Mouse (Mus musculus) MEL (cell line): ENCODE results near the gene Bsn. TPM values are rescaled to one million over a fixed set of nuclear protein-coding genes. Genes with fewer than 3 reads are reported as not detected.
A peak's percentile ranks its signal among the peaks of the same experiment; 100 is the strongest.

Experiments
- DNase-seq: peaks from one replicate; pipeline ENCODE4 v3.0.0; 2011; ENCODE audit warnings: low read depth, low spot score
- H3K27ac ChIP-seq: 2 replicates; pipeline ENCODE4 v1.5.1; 2012; ENCODE audit warnings: low read depth, mild to moderate bottlenecking, control low read depth, low read length, moderate library complexity; ENCODE audit not compliant: control insufficient read depth
- H3K27me3 ChIP-seq, 2 experiments: fragments of 150-350 bp in 1 of 2; sonication (generic) in 1 of 2; 2 replicates each; pipeline ENCODE4 v1.6.1; 2012; ENCODE audit warnings: low read length in 2 of 2, mild to moderate bottlenecking in 2 of 2, improper control_type of control experiment in 1 of 2, moderate library complexity in 1 of 2; ENCODE audit not compliant: insufficient read depth in 2 of 2, control insufficient read depth in 1 of 2
- H3K36me3 ChIP-seq, 2 experiments: 2 replicates each; pipeline ENCODE4 v1.6.1; 2012 to 2014; ENCODE audit warnings: low read length in 2 of 2, improper control_type of control experiment in 1 of 2, inconsistent platforms in 1 of 2, mild to moderate bottlenecking in 1 of 2; ENCODE audit not compliant: insufficient read depth in 2 of 2, control insufficient read depth in 1 of 2
- H3K4me1 ChIP-seq, 2 experiments: fragments of 150-350 bp in 1 of 2; sonication (generic) in 1 of 2; 2 replicates each; pipeline ENCODE4 v1.6.1; 2012; ENCODE audit warnings: low read length in 2 of 2, improper control_type of control experiment in 1 of 2, mild to moderate bottlenecking in 1 of 2; ENCODE audit not compliant: insufficient read depth in 2 of 2, control insufficient read depth in 1 of 2
- H3K4me3 ChIP-seq, 2 experiments: fragments of 150-350 bp in 1 of 2; sonication (generic) in 1 of 2; 2 replicates each; pipeline ENCODE4 v1.5.1; 2012; ENCODE audit warnings: low read depth in 2 of 2, low read length in 2 of 2, mild to moderate bottlenecking in 2 of 2, moderate library complexity in 2 of 2, control low read depth in 1 of 2, improper control_type of control experiment in 1 of 2; ENCODE audit not compliant: control insufficient read depth in 1 of 2, insufficient read depth in 1 of 2
- H3K79me2 ChIP-seq: 2 replicates; pipeline ENCODE4 v1.6.1; 2012; ENCODE audit warnings: mild to moderate bottlenecking, low read length, moderate library complexity; ENCODE audit not compliant: control insufficient read depth, poor library complexity, insufficient read depth
- H3K9ac ChIP-seq: 2 replicates; pipeline ENCODE4 v1.6.1; 2012; ENCODE audit warnings: low read depth, mild to moderate bottlenecking, control low read depth, low read length, moderate library complexity; ENCODE audit not compliant: control insufficient read depth, poor library complexity, severe bottlenecking
- H3K9me3 ChIP-seq: fragments of 150-350 bp; sonication (generic); replicated peaks from 2 replicates; pipeline ENCODE4 v1.6.1; 2012; ENCODE audit warnings: mild to moderate bottlenecking, low read length, improper control_type of control experiment, moderate library complexity; ENCODE audit not compliant: insufficient read depth
- E2F4 ChIP-seq: IDR thresholded peaks from 2 replicates; pipeline ENCODE4 v1.6.1; 2011; ENCODE audit warnings: low read depth, low read length, improper control_type of control experiment, borderline replicate concordance
- EP300 ChIP-seq, 2 experiments: IDR thresholded peaks; 2 replicates each; pipeline ENCODE4 v1.6.1; 2011; ENCODE audit warnings: improper control_type of control experiment in 2 of 2, low read length in 2 of 2, low read depth in 1 of 2, mild to moderate bottlenecking in 1 of 2
- GABPA ChIP-seq: IDR thresholded peaks from 2 replicates; pipeline ENCODE4 v1.6.1; 2012; ENCODE audit warnings: low read depth, mild to moderate bottlenecking, inconsistent platforms, low read length, improper control_type of control experiment, moderate library complexity
- JUND ChIP-seq: IDR thresholded peaks from 2 replicates; pipeline ENCODE4 v1.6.1; 2011; ENCODE audit warnings: low read depth, mild to moderate bottlenecking, improper control_type of control experiment, low read length
- MAX ChIP-seq: IDR thresholded peaks from 2 replicates; pipeline ENCODE4 v1.6.1; 2011; ENCODE audit warnings: low read length, improper control_type of control experiment
- NELFE ChIP-seq: IDR thresholded peaks from 2 replicates; pipeline ENCODE4 v1.6.1; 2011; ENCODE audit warnings: low read depth, low read length, improper control_type of control experiment
- NRF1 ChIP-seq: IDR thresholded peaks from 2 replicates; pipeline ENCODE4 v1.6.1; 2014; ENCODE audit warnings: low read depth, mild to moderate bottlenecking, inconsistent platforms, low read length, improper control_type of control experiment, moderate library complexity; ENCODE audit not compliant: poor library complexity, insufficient read depth, severe bottlenecking
- POLR2AphosphoS2 ChIP-seq: IDR thresholded peaks from 2 replicates; pipeline ENCODE4 v1.6.1; 2011; ENCODE audit warnings: low read length, improper control_type of control experiment
- TBP ChIP-seq: IDR thresholded peaks from 2 replicates; pipeline ENCODE4 v1.8.0; 2011; ENCODE audit warnings: low read depth, low read length, improper control_type of control experiment
- ZMIZ1 ChIP-seq: IDR thresholded peaks from 2 replicates; pipeline ENCODE4 v1.6.1; 2012; ENCODE audit warnings: low read depth, mild to moderate bottlenecking, inconsistent platforms, low read length, improper control_type of control experiment, moderate library complexity
- polyA plus RNA-seq, 2 experiments: library from polyadenylated mRNA; stranded (reverse) in 1 of 2; unstranded in 1 of 2; fragments of >175 nt in 1 of 2; fragments of >200 nt in 1 of 2; gene quantifications; 2 replicates each; pipeline versions ENCODE4 v1.2.1 to v1.2.4; 2012; ENCODE audit warnings: low replicate concordance in 2 of 2, low read depth in 1 of 2; ENCODE audit not compliant: insufficient read length in 2 of 2, insufficient read depth in 1 of 2, missing spikeins in 1 of 2
- total RNA-seq: library from RNA; depleted of rRNA; stranded (reverse); fragments of 300-350 nt; gene quantifications from 2 replicates; pipeline ENCODE4 v1.2.3, GENCODE M21; 2012

Bsn gene
- total and polyA plus RNA-seq, 3 experiments, result 3.5 to 5.6 TPM; not detected in 1

GRCm38 (mm10) chr9:108139169-108139962, 50.8 kb downstream of the Bsn start:
- Histone ChIP-seq H3K4me1 (peaks cover 5 to 20% of the 10 kb centered on the region in 2 experiments), H3K27ac (no peak overlapping the region), H3K4me3 (no peak overlapping the region), H3K27me3 (no peaks in the 10 kb centered on the region; a peak in 1 of 4 replicates), H3K9ac (no peak overlapping the region), H3K79me2 (no peaks in the 10 kb centered on the region), H3K9me3 (no peaks in the 10 kb centered on the region), H3K36me3 (peaks cover 0 to 4% of the 10 kb centered on the region in 2 experiments; a peak in 2 of 4 replicates)
- no peak for DNase-seq
- TF ChIP-seq ZMIZ1 (no peak), NRF1 (no peak), POLR2AphosphoS2 (no peak), GABPA (no peak)

- Histone ChIP-seq H3K79me2 (no peaks in the 10 kb centered on the region), H3K9me3 (no peaks in the 10 kb centered on the region), H3K9ac (no peak overlapping the region), H3K27ac (no peak overlapping the region), H3K27me3 (no peaks in the 10 kb centered on the region; a peak in 1 of 4 replicates), H3K4me3 (no peak overlapping the region), H3K4me1 (peaks cover 5 to 20% of the 10 kb centered on the region in 2 experiments), H3K36me3 (peaks cover 0 to 4% of the 10 kb centered on the region in 2 experiments; a peak in 2 of 4 replicates)
- TF ChIP-seq TBP (no peak), MAX (no peak), EP300 (IDR thresholded peaks at IDR 0.05; ENCODE audit: low read depth in 1 of 2, low read length in 2 of 2) (no peak), NELFE (no peak), JUND (no peak)
- no peak for DNase-seq
These were observed 52.1 kb downstream of the Bsn start for GRCm38 (mm10) chr9:108138118-108138517.

DNA sequence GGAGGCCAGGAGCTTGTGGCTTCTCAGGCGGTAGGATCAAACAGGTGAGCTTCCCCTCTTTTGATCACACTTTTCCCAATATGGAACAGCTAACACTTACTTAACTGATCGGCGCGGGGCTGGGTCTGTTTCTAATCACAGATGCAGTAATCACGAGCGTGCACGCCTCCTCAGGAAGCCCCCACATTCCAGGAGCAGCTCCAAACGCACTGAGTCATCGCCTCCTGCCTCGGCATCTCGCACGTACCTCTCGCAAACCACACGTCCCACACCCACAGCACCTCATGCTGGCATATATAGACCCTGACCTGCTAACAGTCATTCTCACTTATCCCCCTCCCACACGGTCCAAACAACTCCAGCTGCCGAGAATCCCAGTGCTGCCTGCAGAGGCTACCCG, 52.7 kb downstream of the Bsn start:
- H3K9me3 ChIP-seq, result no peaks in the 10 kb centered on the region
- H3K27me3 ChIP-seq, result no peaks in the 10 kb centered on the region; a peak in 1 of 4 replicates
- no peaks in the 10 kb centered on the region for H3K79me2 ChIP-seq
- TF ChIP-seq EP300 (IDR thresholded peaks at IDR 0.05; ENCODE audit: low read depth in 1 of 2, low read length in 2 of 2) (peak in 1 of 2 experiments; percentile 13; a peak in 1 of 4 replicates), E2F4 (no peak), MAX (0 out of 2 replicates have a peak, but pooled peaks have one; percentile 2)
- no peak overlapping the region for H3K27ac ChIP-seq
- H3K9ac ChIP-seq, result no peak overlapping the region
- H3K4me3 ChIP-seq, result no peak overlapping the region
- DNase-seq, result peak; percentile 44
- H3K4me1 ChIP-seq, result peaks cover 5 to 20% of the 10 kb centered on the region in 2 experiments
- H3K36me3 ChIP-seq, result peaks cover 0 to 4% of the 10 kb centered on the region in 2 experiments; a peak in 2 of 4 replicates
